Mouse (Mus musculus) forebrain, embryonic 16.5 days (tissue): ENCODE measurements at regions not wholly inside any gene's neighbourhood (a gene's known extent, or its start where the extent isn't known, plus 50 kb on each side); places are given as distances from the start of the nearest gene placed in this dataset.

Source experiments
- ATAC-seq: fragments of 200-750 bp; cut with Nextera tagmentation; 2 replicates; pipeline ENCODE4 v1.8.0; 2017; ENCODE audit warnings: mild to moderate bottlenecking, moderate library complexity
- H3K27ac ChIP-seq: fragments of 300-500 bp; sonication (generic); 2 replicates; pipeline ENCODE4 v1.5.1; 2014; ENCODE audit warnings: low read length, control low read depth
- H3K27me3 ChIP-seq: fragments of 300-500 bp; sonication (generic); replicated peaks from 2 replicates; pipeline ENCODE4 v1.6.1; 2014; ENCODE audit warnings: low read length; ENCODE audit not compliant: control insufficient read depth, insufficient read depth
- H3K36me3 ChIP-seq: fragments of 300-500 bp; sonication (generic); 2 replicates; pipeline ENCODE4 v1.6.1; 2014; ENCODE audit not compliant: control insufficient read depth, insufficient read depth
- H3K4me1 ChIP-seq: fragments of 300-500 bp; sonication (generic); replicated peaks from 2 replicates; pipeline ENCODE4 v1.6.1; 2014; ENCODE audit warnings: low read length; ENCODE audit not compliant: control insufficient read depth, insufficient read depth
- H3K4me2 ChIP-seq: fragments of 300-500 bp; sonication (generic); 2 replicates; pipeline ENCODE4 v1.6.1; 2014; ENCODE audit warnings: mild to moderate bottlenecking, low read length, control low read depth
- H3K4me3 ChIP-seq: fragments of 300-500 bp; sonication (generic); replicated peaks from 2 replicates; pipeline ENCODE4 v1.5.1; 2014; ENCODE audit warnings: mild to moderate bottlenecking, low read length, control low read depth
- H3K9ac ChIP-seq: fragments of 300-500 bp; sonication (generic); replicated peaks from 2 replicates; pipeline ENCODE4 v1.6.1; 2014; ENCODE audit warnings: low read depth, low read length, control low read depth
- H3K9me3 ChIP-seq: fragments of 300-500 bp; sonication (generic); 2 replicates; pipeline ENCODE4 v1.6.1; 2016; ENCODE audit warnings: low read length; ENCODE audit not compliant: control insufficient read depth
- WGBS: fragments of 180-500 bp; shearing (Covaris S2); extraction: QIAGEN DNeasy Blood & Tissue Kit; methylation state at CpG from one replicate; pipeline ENCODE4 v1.1.7; 2014; 5-methylcytosine and 5-hydroxymethylcytosine counted together

GRCm38 (mm10) chr17:84898407-84898806, 58.1 kb upstream of the Ppm1b start:
- 95% methylated on average over 4 of the region's 4 CpGs for WGBS
- Histone ChIP-seq H3K27me3 (no peaks in the 10 kb centered on the region), H3K27ac (no peak overlapping the region), H3K9me3 (no peaks in the 10 kb centered on the region), H3K4me1 (no peaks in the 10 kb centered on the region; the same call in 1 of the 2 replicates), H3K36me3 (no peaks in the 10 kb centered on the region), H3K4me3 (no peak overlapping the region), H3K4me2 (no peak overlapping the region), H3K9ac (no peak overlapping the region)
- ATAC-seq = no peak

GRCm38 (mm10) chr17:84903625-84904337, 52.8 kb upstream of the Ppm1b start:
- H3K4me2 ChIP-seq = no peak overlapping the region
- no peaks in the 10 kb centered on the region for H3K27me3 ChIP-seq
- H3K9me3 ChIP-seq = no peaks in the 10 kb centered on the region
- no peak overlapping the region for H3K4me3 ChIP-seq
- H3K36me3 ChIP-seq = no peaks in the 10 kb centered on the region
- H3K4me1 ChIP-seq = no peaks in the 10 kb centered on the region
- H3K9ac ChIP-seq = no peak overlapping the region
- 91% methylated on average over 9 of the region's 9 CpGs for WGBS
- ATAC-seq = no peak
- H3K27ac ChIP-seq = no peak overlapping the region
